Mouse (Mus musculus) c-Kit-negative CD71-positive TER-119-positive erythroid progenitor cells, embryonic 14.5 days (primary cell): ENCODE measurements around the gene Plcxd1.
A peak's percentile ranks its signal among the peaks of the same experiment; 100 is the strongest.
"Not testable (repeated sequence)": the region's sequence is repeated elsewhere in the genome, so short reads cannot be mapped to it uniquely, and the experiment has no call there.

Experiments
- DNase-seq: peaks from one replicate; pipeline ENCODE4 v3.0.0-alpha.2; 2013; ENCODE audit warnings: low read depth, low spot score

Gene Plcxd1

GRCm38 (mm10) chr5:110106901-110107564 is 7.3 kb downstream of the Plcxd1 start:
- DNase-seq = no peak

GRCm38 (mm10) chr5:110107581-110108304 is 8.0 kb downstream of the Plcxd1 start, which contains the start of gene Gtpbp6:
TSS of gene Gtpbp6 (minus strand) at chr5:110108197.
- peak; percentile 84 for DNase-seq

GRCm38 (mm10) chr5:110108305-110108628 is 8.5 kb downstream of the Plcxd1 start:
- DNase-seq = no peak

- peak; percentile 69 for DNase-seq
Measured at GRCm38 (mm10) chr5:110109991-110110441, 10.2 kb downstream of the Plcxd1 start, which contains the start of gene Zfp605. TSS of gene Zfp605 (plus strand) at chr5:110110092.

- not testable (repeated sequence) for DNase-seq
Measured at GRCm38 (mm10) chr5:110122380-110122779, 22.6 kb downstream of the Plcxd1 start.

- DNase-seq = peak; percentile 93
Measured at GRCm38 (mm10) chr5:110135293-110136086, 35.7 kb downstream of the Plcxd1 start, which contains the start of gene Chfr. TSS of gene Chfr (plus strand) at chr5:110135842.

- DNase-seq = no peak
Measured at GRCm38 (mm10) chr5:110136087-110136464, 36.3 kb downstream of the Plcxd1 start.

GRCm38 (mm10) chr5:110137816-110138215 is 38.0 kb downstream of the Plcxd1 start:
- DNase-seq = no peak

GRCm38 (mm10) chr5:110139325-110139724 is 39.6 kb downstream of the Plcxd1 start:
- DNase-seq = no peak

- DNase-seq = no peak
Measured at GRCm38 (mm10) chr5:110140424-110140823, 40.7 kb downstream of the Plcxd1 start.

- DNase-seq = no peak
Measured at GRCm38 (mm10) chr5:110142309-110142708, 42.5 kb downstream of the Plcxd1 start.

GRCm38 (mm10) chr5:110143007-110143406 is 43.2 kb downstream of the Plcxd1 start:
- DNase-seq = no peak
